Mouse (Mus musculus) lung, adult 2 months (tissue): ENCODE results near the gene Mipol1.

Source experiments
- CTCF ChIP-seq: fragments of 200-500 bp; IDR thresholded peaks from 2 replicates; pipeline ENCODE4 v1.5.1; 2011; ENCODE audit warnings: mild to moderate bottlenecking, low read length, control low read depth; ENCODE audit not compliant: insufficient read depth
- POLR2A ChIP-seq: fragments of 200-500 bp; IDR thresholded peaks from 2 replicates; pipeline ENCODE4 v1.6.1; 2011; ENCODE audit warnings: low read depth, mild to moderate bottlenecking, control low read depth, low read length, borderline replicate concordance; ENCODE audit errors: extremely low read depth

GRCm38 (mm10) chr12:57204276-57204851 is 25.9 kb upstream of the Mipol1 start:
- TF ChIP-seq CTCF (no peak), POLR2A (no peak)
